Mouse (Mus musculus) liver, postnatal 0 days (tissue): ENCODE measurements at regions not wholly inside any gene's neighbourhood (a gene's known extent, or its start where the extent isn't known, plus 50 kb on each side); places are given as distances from the start of the nearest gene placed in this dataset.

Experiments used
- CTCF ChIP-seq: sonication (generic); IDR thresholded peaks from 2 replicates; pipeline ENCODE4 v1.5.1; 2016; ENCODE audit warnings: antibody characterized with exemption, low read depth
- EP300 ChIP-seq: IDR thresholded peaks from 2 replicates; pipeline ENCODE4 v1.6.1; 2016; ENCODE audit warnings: antibody characterized with exemption, low read depth, mild to moderate bottlenecking

- TF ChIP-seq CTCF (no peak), EP300 (no peak)
Observed at GRCm38 (mm10) chr7:68656354-68656753, 92.7 kb downstream of the Arrdc4 start.
